Mouse (Mus musculus) intestine, embryonic 15.5 days (tissue): ENCODE results near the gene Dapk3. TPM values are rescaled to one million over a fixed set of nuclear protein-coding genes. Genes with fewer than 3 reads are reported as not detected.
A peak's percentile ranks its signal among the peaks of the same experiment; 100 is the strongest.
"Not testable (repeated sequence)": the region's sequence is repeated elsewhere in the genome, so short reads cannot be mapped to it uniquely, and the experiment has no call there.

ENCODE experiments used
- ATAC-seq: fragments of 200-750 bp; cut with Nextera tagmentation; 2 replicates; pipeline ENCODE4 v1.8.0; 2017; ENCODE audit warnings: moderate TSS enrichment, moderate library complexity
- H3K27ac ChIP-seq: fragments of 300-500 bp; sonication (generic); 2 replicates; pipeline ENCODE4 v1.5.1; 2015; ENCODE audit warnings: mild to moderate bottlenecking, inconsistent platforms
- H3K27me3 ChIP-seq: fragments of 300-500 bp; sonication (generic); replicated peaks from 2 replicates; pipeline ENCODE4 v1.6.1; 2015; ENCODE audit warnings: inconsistent platforms
- H3K36me3 ChIP-seq: fragments of 300-500 bp; sonication (generic); 2 replicates; pipeline ENCODE4 v1.6.1; 2015; ENCODE audit warnings: inconsistent platforms
- H3K4me1 ChIP-seq: fragments of 300-500 bp; sonication (generic); replicated peaks from 2 replicates; pipeline ENCODE4 v1.6.1; 2015; ENCODE audit warnings: inconsistent platforms
- H3K4me2 ChIP-seq: fragments of 300-500 bp; sonication (generic); replicated peaks from 2 replicates; pipeline ENCODE4 v1.6.1; 2015; ENCODE audit warnings: mild to moderate bottlenecking, inconsistent platforms
- H3K4me3 ChIP-seq: fragments of 300-500 bp; sonication (generic); replicated peaks from 2 replicates; pipeline ENCODE4 v1.5.1; 2015; ENCODE audit warnings: inconsistent platforms
- H3K9ac ChIP-seq: fragments of 300-500 bp; sonication (generic); 2 replicates; pipeline ENCODE4 v1.6.1; 2015; ENCODE audit warnings: inconsistent platforms
- H3K9me3 ChIP-seq: fragments of 300-500 bp; sonication (generic); 2 replicates; pipeline ENCODE4 v1.6.1; 2016; ENCODE audit warnings: inconsistent platforms
- WGBS: fragments of 180-500 bp; shearing (Covaris S2); methylation state at CpG from one replicate; pipeline ENCODE4 v1.1.7; 2015; 5-methylcytosine and 5-hydroxymethylcytosine counted together
- polyA plus RNA-seq: library from polyadenylated mRNA; unstranded; fragments of >200 nt; fragmentation: Nextera tagmentation; extraction: Ambion mirVana; gene quantifications from 2 replicates; pipeline ENCODE4 v1.2.1, GENCODE M21; 2015

Dapk3 gene
- polyA plus RNA-seq, 1 experiment from 2014 or later: 56.6 TPM

GRCm38 (mm10) chr10:81154313-81154712 lies 28.5 kb upstream of the Dapk3 start:
- Histone ChIP-seq H3K36me3 (peaks cover 58% of the 10 kb centered on the region), H3K4me1 (peaks cover 11% of the 10 kb centered on the region; the same call in 1 of the 2 replicates), H3K9me3 (no peaks in the 10 kb centered on the region), H3K9ac (no peak overlapping the region), H3K27me3 (no peaks in the 10 kb centered on the region), H3K27ac (no peak overlapping the region), H3K4me3 (no peak overlapping the region), H3K4me2 (no peak overlapping the region)
- no peak for ATAC-seq
- 87% methylated on average over 12 of the region's 12 CpGs for WGBS

- Histone ChIP-seq H3K4me3 (no peak overlapping the region), H3K9ac (no peak overlapping the region), H3K9me3 (no peaks in the 10 kb centered on the region), H3K27me3 (no peaks in the 10 kb centered on the region), H3K4me1 (peaks cover 12% of the 10 kb centered on the region; the same call in 1 of the 2 replicates), H3K27ac (no peak overlapping the region), H3K4me2 (no peak overlapping the region), H3K36me3 (peaks cover 54% of the 10 kb centered on the region)
- whole genome bisulfite sequencing: 75% methylated on average over 6 of the region's 6 CpGs
- ATAC-seq: no peak
These were observed 28.1 kb upstream of the Dapk3 start for GRCm38 (mm10) chr10:81154736-81155135.

- no peak for ATAC-seq
- H3K9ac ChIP-seq: no peak overlapping the region
- WGBS: 66% methylated on average over 8 of the region's 8 CpGs
These were observed 21.0 kb upstream of the Dapk3 start for GRCm38 (mm10) chr10:81161602-81162317.

GRCm38 (mm10) chr10:81162318-81162652 lies 20.5 kb upstream of the Dapk3 start:
- Histone ChIP-seq H3K36me3 (peaks cover 29% of the 10 kb centered on the region), H3K9ac (no peak overlapping the region), H3K27ac (no peak overlapping the region), H3K4me3 (no peak overlapping the region), H3K4me1 (peaks cover 24% of the 10 kb centered on the region), H3K27me3 (no peaks in the 10 kb centered on the region), H3K4me2 (no peak overlapping the region), H3K9me3 (no peaks in the 10 kb centered on the region)
- no peak for ATAC-seq
- 60% methylated on average over 2 of the region's 2 CpGs for WGBS

More at GRCm38 (mm10) chr10:81161602-81162317, 21.0 kb upstream of the Dapk3 start:
- H3K4me2 ChIP-seq: no peak overlapping the region
- H3K4me3 ChIP-seq: no peak overlapping the region
- H3K4me1 ChIP-seq: peaks cover 21% of the 10 kb centered on the region
- H3K9me3 ChIP-seq: no peaks in the 10 kb centered on the region
- H3K27me3 ChIP-seq: no peaks in the 10 kb centered on the region
- no peak overlapping the region for H3K27ac ChIP-seq
- H3K36me3 ChIP-seq: peaks cover 35% of the 10 kb centered on the region

GRCm38 (mm10) chr10:81165118-81165517 lies 17.7 kb upstream of the Dapk3 start:
- 67% methylated on average over 8 of the region's 8 CpGs for WGBS
- Histone ChIP-seq H3K36me3 (peaks cover 27% of the 10 kb centered on the region), H3K4me1 (peaks cover 23% of the 10 kb centered on the region)

GRCm38 (mm10) chr10:81167200-81168086 lies 15.4 kb upstream of the Dapk3 start, which contains the start of gene Pias4:
Pias4 (minus strand) TSS chr10:81167923.
- peak within 1 kb of the TSS; percentile 74 for H3K9ac ChIP-seq
- no peaks in the 10 kb centered on the region for H3K9me3 ChIP-seq
- H3K27ac ChIP-seq: peak within 1 kb of the TSS; percentile 84
- H3K4me3 ChIP-seq: peak within 1 kb of the TSS; percentile 72
- peaks cover 13% of the 10 kb centered on the region; the same call in 1 of the 2 replicates for H3K36me3 ChIP-seq
- peak within 1 kb of the TSS; percentile 89 for H3K4me2 ChIP-seq
- peak; percentile 92 for ATAC-seq
- under 1% methylated on average over 62 of the region's 64 CpGs for WGBS
- H3K27me3 ChIP-seq: no peaks in the 10 kb centered on the region
- peaks cover 16% of the 10 kb centered on the region for H3K4me1 ChIP-seq

More at GRCm38 (mm10) chr10:81165118-81165517, 17.7 kb upstream of the Dapk3 start:
- no peak for ATAC-seq
- Histone ChIP-seq H3K4me3 (no peak overlapping the region), H3K4me2 (no peak overlapping the region), H3K9ac (no peak overlapping the region), H3K9me3 (no peaks in the 10 kb centered on the region), H3K27ac (no peak overlapping the region), H3K27me3 (no peaks in the 10 kb centered on the region)

GRCm38 (mm10) chr10:81168087-81168431 lies 14.7 kb upstream of the Dapk3 start:
- peak; percentile 60 for ATAC-seq

GRCm38 (mm10) chr10:81168521-81169244 lies 14.1 kb upstream of the Dapk3 start:
- Histone ChIP-seq H3K4me3 (peak overlapping the region; percentile 72), H3K4me1 (peaks cover 23% of the 10 kb centered on the region), H3K9ac (peak overlapping the region; percentile 54), H3K27me3 (no peaks in the 10 kb centered on the region), H3K36me3 (peaks cover 6% of the 10 kb centered on the region; the same call in 1 of the 2 replicates), H3K27ac (peak overlapping the region; percentile 84), H3K4me2 (peak overlapping the region; percentile 89), H3K9me3 (no peaks in the 10 kb centered on the region)
- 1% methylated on average over 29 of the region's 29 CpGs for WGBS
- peak; percentile 50 for ATAC-seq

More at GRCm38 (mm10) chr10:81168087-81168431, 14.7 kb upstream of the Dapk3 start:
- H3K9me3 ChIP-seq: no peaks in the 10 kb centered on the region
- H3K9ac ChIP-seq: peak overlapping the region; percentile 54
- H3K27ac ChIP-seq: peak overlapping the region; percentile 84
- 10% methylated on average over 5 of the region's 5 CpGs for WGBS
- peak overlapping the region; percentile 72 for H3K4me3 ChIP-seq
- peaks cover 10% of the 10 kb centered on the region; the same call in 1 of the 2 replicates for H3K36me3 ChIP-seq
- H3K27me3 ChIP-seq: no peaks in the 10 kb centered on the region
- H3K4me1 ChIP-seq: peaks cover 18% of the 10 kb centered on the region
- H3K4me2 ChIP-seq: peak overlapping the region; percentile 89

GRCm38 (mm10) chr10:81169411-81169900 lies 13.3 kb upstream of the Dapk3 start:
- H3K4me3 ChIP-seq, H3K36me3 ChIP-seq, H3K9me3 ChIP-seq, H3K9ac ChIP-seq, H3K27me3 ChIP-seq: not testable (repeated sequence)
- peak; percentile 29; the same call in 1 of the 2 replicates for ATAC-seq
- Histone ChIP-seq H3K4me1 (peaks cover 27% of the 10 kb centered on the region), H3K27ac (peak overlapping the region; percentile 48; the same call in 1 of the 2 replicates), H3K4me2 (0 out of 2 replicates have a peak overlapping the region, but pooled peaks have one; percentile 89)
- WGBS: 29% methylated on average over 14 of the region's 14 CpGs

- Histone ChIP-seq H3K4me3 (no peak overlapping the region), H3K4me1 (peaks cover 33% of the 10 kb centered on the region)
- 3% methylated on average over 21 of the region's 21 CpGs for WGBS
These were observed 9.7 kb upstream of the Dapk3 start for GRCm38 (mm10) chr10:81173132-81173531.

GRCm38 (mm10) chr10:81174617-81175344 lies 8.0 kb upstream of the Dapk3 start:
- H3K9me3 ChIP-seq: no peaks in the 10 kb centered on the region
- peak; percentile 58 for ATAC-seq
- peak overlapping the region; percentile 16; the same call in 1 of the 2 replicates for H3K9ac ChIP-seq
- peak overlapping the region; percentile 59 for H3K4me2 ChIP-seq
- peak overlapping the region; percentile 28 for H3K4me3 ChIP-seq
- H3K36me3 ChIP-seq: peaks cover 22% of the 10 kb centered on the region
- WGBS: 4% methylated on average over 29 of the region's 29 CpGs
- H3K4me1 ChIP-seq: peaks cover 39% of the 10 kb centered on the region
- peak overlapping the region; percentile 81 for H3K27ac ChIP-seq
- H3K27me3 ChIP-seq: no peaks in the 10 kb centered on the region

More at GRCm38 (mm10) chr10:81173132-81173531, 9.7 kb upstream of the Dapk3 start:
- Histone ChIP-seq H3K9me3 (no peaks in the 10 kb centered on the region), H3K36me3 (peaks cover 6% of the 10 kb centered on the region), H3K27me3 (no peaks in the 10 kb centered on the region), H3K27ac (peak overlapping the region; percentile 75), H3K9ac (no peak overlapping the region), H3K4me2 (peak overlapping the region; percentile 33)
- ATAC-seq: 0 out of 2 replicates have a peak, but pooled peaks have one; percentile 13
